ENCODE assay signal across 8 mouse cellular contexts in genomic region chr6:48504241-48504854, GRCm38 (mm10). TPM values are rescaled to one million over a fixed set of nuclear protein-coding genes. Genes with fewer than 3 reads are reported as not detected.
DNase-seq lines count a peak whose midpoint lies in the region; ATAC-seq and TF ChIP-seq lines count a peak whose summit lies in the region.

No protein-coding gene starts in this region.

- WGBS in bone marrow, adult 2 months, result under 1% methylated on average over 26 of the region's 26 CpGs
- WGBS in embryonic facial prominence, embryonic 15.5 days, result under 1% methylated on average over 26 of the region's 26 CpGs
- 2% methylated on average over 26 of the region's 26 CpGs for WGBS in limb, embryonic 13.5 days
- WGBS in midbrain, embryonic 15.5 days, result under 1% methylated on average over 26 of the region's 26 CpGs
- WGBS in spleen, adult 2 months, result 1% methylated on average over 26 of the region's 26 CpGs

- H3K4me2 ChIP-seq in embryonic facial prominence, embryonic 15.5 days (replicated peaks), result peak overlapping the region; percentile 80
- H3K4me2 ChIP-seq in limb, embryonic 13.5 days (replicated peaks), result peak overlapping the region; percentile 82
- peak overlapping the region; percentile 81 for H3K4me2 ChIP-seq in midbrain, embryonic 15.5 days

- peaks cover 7% of the 10 kb centered on the region; the same call in 1 of the 2 replicates for H3K36me3 ChIP-seq in embryonic facial prominence, embryonic 15.5 days
- H3K36me3 ChIP-seq in limb, embryonic 13.5 days, result peaks cover 10% of the 10 kb centered on the region; the same call in 1 of the 2 replicates
- H3K36me3 ChIP-seq in midbrain, embryonic 15.5 days (replicated peaks), result no peaks in the 10 kb centered on the region
- peaks cover 1% of the 10 kb centered on the region; the same call in 1 of the 2 replicates for H3K36me3 ChIP-seq in spleen, adult 2 months (ENCODE audit: control insufficient read depth, insufficient read depth, low read length)

- no peak for TF ChIP-seq CTCF in bone marrow, adult 2 months (IDR thresholded peaks at IDR 0.05; ENCODE audit: control insufficient read depth, insufficient read depth, low read length)
- TF ChIP-seq CTCF in spleen, adult 2 months (IDR thresholded peaks at IDR 0.05; ENCODE audit: extremely low read depth, insufficient read depth, insufficient read length, insufficient replicate concordance), result no peak

- H3K27me3 ChIP-seq in embryonic facial prominence, embryonic 15.5 days, result no peaks in the 10 kb centered on the region
- H3K27me3 ChIP-seq in limb, embryonic 13.5 days, result no peaks in the 10 kb centered on the region
- H3K27me3 ChIP-seq in midbrain, embryonic 15.5 days (replicated peaks), result no peaks in the 10 kb centered on the region
- no peaks in the 10 kb centered on the region for H3K27me3 ChIP-seq in spleen, adult 2 months (ENCODE audit: control insufficient read depth, insufficient read depth, low read length)

- 0 out of 2 replicates have a peak, but pooled peaks have one; percentile 26 for TF ChIP-seq POLR2A in bone marrow, adult 2 months (IDR thresholded peaks at IDR 0.05; ENCODE audit: borderline replicate concordance, control insufficient read depth, low read depth, low read length)
- TF ChIP-seq POLR2A in spleen, adult 2 months (IDR thresholded peaks at IDR 0.05; ENCODE audit: low read depth, low read length), result peak; percentile 3; the same call in 1 of the 2 replicates

- H3K4me3 ChIP-seq in bone marrow, adult 2 months (replicated peaks; ENCODE audit: control insufficient read depth, low read depth, low read length), result peak overlapping the region; percentile 70
- H3K4me3 ChIP-seq in embryonic facial prominence, embryonic 15.5 days (replicated peaks), result peak overlapping the region; percentile 79
- peak overlapping the region; percentile 57 for H3K4me3 ChIP-seq in limb, embryonic 13.5 days
- peak overlapping the region; percentile 58 for H3K4me3 ChIP-seq in midbrain, embryonic 15.5 days
- peak overlapping the region; percentile 77 for H3K4me3 ChIP-seq in spleen, adult 2 months (ENCODE audit: extremely low read depth, insufficient read depth, insufficient read length)

- no peak overlapping the region for H3K27ac ChIP-seq in bone marrow, adult 2 months (ENCODE audit: control insufficient read depth, insufficient read depth, low read depth, low read length, poor library complexity)
- peak overlapping the region; percentile 88 for H3K27ac ChIP-seq in embryonic facial prominence, embryonic 15.5 days (replicated peaks)
- H3K27ac ChIP-seq in limb, embryonic 13.5 days, result peak overlapping the region; percentile 63; the same call in 1 of the 2 replicates
- peak overlapping the region; percentile 69 for H3K27ac ChIP-seq in midbrain, embryonic 15.5 days
- H3K27ac ChIP-seq in spleen, adult 2 months (ENCODE audit: insufficient read depth, low read length), result no peak overlapping the region

- H3K9ac ChIP-seq in embryonic facial prominence, embryonic 15.5 days, result peak overlapping the region; percentile 64
- H3K9ac ChIP-seq in limb, embryonic 13.5 days, result peak overlapping the region; percentile 74
- H3K9ac ChIP-seq in midbrain, embryonic 15.5 days, result peak overlapping the region; percentile 57

- DNase-seq in 3T3-L1 (ENCODE audit: low read depth, low spot score), result peak; percentile 88
- DNase-seq in heart, adult 9 months (ENCODE audit: low spot score in 2 of 2), result peak; percentile 84 to 85
- peak; percentile 89 for DNase-seq in kidney, adult 9 months
- DNase-seq in spleen, adult 2 months (ENCODE audit: low read depth in 1 of 2, low spot score in 2 of 2), result peak; percentile 14 to 54

- H3K4me1 ChIP-seq in bone marrow, adult 2 months (ENCODE audit: control insufficient read depth, insufficient read depth, low read length), result no peaks in the 10 kb centered on the region; the same call in 1 of the 2 replicates
- peaks cover 12% of the 10 kb centered on the region; the same call in 1 of the 2 replicates for H3K4me1 ChIP-seq in embryonic facial prominence, embryonic 15.5 days
- H3K4me1 ChIP-seq in limb, embryonic 13.5 days, result peaks cover 9% of the 10 kb centered on the region; the same call in 1 of the 2 replicates
- peaks cover 8% of the 10 kb centered on the region for H3K4me1 ChIP-seq in midbrain, embryonic 15.5 days
- H3K4me1 ChIP-seq in spleen, adult 2 months (ENCODE audit: control insufficient read depth, insufficient read depth, insufficient read length), result no peaks in the 10 kb centered on the region; the same call in 1 of the 2 replicates

- no peaks in the 10 kb centered on the region for H3K9me3 ChIP-seq in embryonic facial prominence, embryonic 15.5 days (replicated peaks)
- no peaks in the 10 kb centered on the region for H3K9me3 ChIP-seq in limb, embryonic 13.5 days
- no peaks in the 10 kb centered on the region for H3K9me3 ChIP-seq in midbrain, embryonic 15.5 days

- peak; percentile 93 for ATAC-seq in embryonic facial prominence, embryonic 15.5 days (ENCODE audit: insufficient number of reproducible peaks, low FRiP score, low TSS enrichment, low read depth)
- ATAC-seq in limb, embryonic 13.5 days (ENCODE audit: low FRiP score, low read depth), result peak; percentile 96
- peak; percentile 98 for ATAC-seq in midbrain, embryonic 15.5 days (replicated peaks)

RNA-seq across cellular contexts. Expression of gene Atp6v0e2, which starts 33.1 kb away (rescaled TPM):
- 2.2 TPM in 1 of 2 replicates, not detected in the other for polyA plus RNA-seq in bone marrow, adult 2 months (2011; ENCODE audit: insufficient read depth, insufficient read length, low replicate concordance, missing spikeins)
- polyA plus RNA-seq in embryonic facial prominence, embryonic 15.5 days (2015; fragmentation: Nextera tagmentation; extraction: Ambion mirVana), result 21.9 and 25.7 TPM in 2 replicates
- 9.2 and 9.3 TPM in 2 replicates for polyA plus RNA-seq in limb, embryonic 13.5 days (2015; fragmentation: Nextera tagmentation; extraction: Ambion mirVana)
- 292 and 304 TPM in 2 replicates for polyA plus RNA-seq in midbrain, embryonic 15.5 days (2015; fragmentation: Nextera tagmentation; extraction: Ambion mirVana)
- 1.7 and 1.8 TPM in 2 replicates for polyA plus RNA-seq in spleen, adult 2 months (2012; rRNA removed)

RNA-seq across cellular contexts. Expression of gene Lrrc61, which starts 50.2 kb away (rescaled TPM):
- 2.2 and 4.9 TPM in 2 replicates for polyA plus RNA-seq in bone marrow, adult 2 months (2011; ENCODE audit: insufficient read depth, insufficient read length, low replicate concordance, missing spikeins)
- polyA plus RNA-seq in embryonic facial prominence, embryonic 15.5 days (2015; fragmentation: Nextera tagmentation; extraction: Ambion mirVana), result 11.8 and 13.7 TPM in 2 replicates
- polyA plus RNA-seq in limb, embryonic 13.5 days (2015; fragmentation: Nextera tagmentation; extraction: Ambion mirVana), result 6.9 and 11.6 TPM in 2 replicates
- polyA plus RNA-seq in midbrain, embryonic 15.5 days (2015; fragmentation: Nextera tagmentation; extraction: Ambion mirVana), result 27.9 and 28.5 TPM in 2 replicates
- 22.9 and 38.8 TPM in 2 replicates for polyA plus RNA-seq in spleen, adult 2 months (2012; rRNA removed)

RNA-seq across cellular contexts. Expression of gene Sspo, which starts 56.3 kb away (rescaled TPM):
- 0.25 and 0.27 TPM in 2 replicates for polyA plus RNA-seq in bone marrow, adult 2 months (2011; ENCODE audit: insufficient read depth, insufficient read length, low replicate concordance, missing spikeins)
- polyA plus RNA-seq in embryonic facial prominence, embryonic 15.5 days (2015; fragmentation: Nextera tagmentation; extraction: Ambion mirVana), result 0.25 and 0.51 TPM in 2 replicates
- 0.23 and 0.47 TPM in 2 replicates for polyA plus RNA-seq in limb, embryonic 13.5 days (2015; fragmentation: Nextera tagmentation; extraction: Ambion mirVana)
- polyA plus RNA-seq in midbrain, embryonic 15.5 days (2015; fragmentation: Nextera tagmentation; extraction: Ambion mirVana), result 0.40 and 0.46 TPM in 2 replicates
- 2.9 and 4.2 TPM in 2 replicates for polyA plus RNA-seq in spleen, adult 2 months (2012; rRNA removed)

RNA-seq across cellular contexts. Expression of gene Zfp467, which starts 58.7 kb away (rescaled TPM):
- 3.2 and 9.0 TPM in 2 replicates for polyA plus RNA-seq in bone marrow, adult 2 months (2011; ENCODE audit: insufficient read depth, insufficient read length, low replicate concordance, missing spikeins)
- polyA plus RNA-seq in embryonic facial prominence, embryonic 15.5 days (2015; fragmentation: Nextera tagmentation; extraction: Ambion mirVana), result 28.5 and 29.5 TPM in 2 replicates
- polyA plus RNA-seq in limb, embryonic 13.5 days (2015; fragmentation: Nextera tagmentation; extraction: Ambion mirVana), result 23.0 and 24.7 TPM in 2 replicates
- polyA plus RNA-seq in midbrain, embryonic 15.5 days (2015; fragmentation: Nextera tagmentation; extraction: Ambion mirVana), result 28.9 and 33.8 TPM in 2 replicates
- 14.9 and 16.1 TPM in 2 replicates for polyA plus RNA-seq in spleen, adult 2 months (2012; rRNA removed)

Comparison
In these comparisons a context has a peak if more than half of its experiments do, and no peak if none do; other contexts are left out.
1. DNase-seq: peak in every context shown above with its lines; median percentile 89 in kidney, adult 9 months; 88 in 3T3-L1; 84 in heart, adult 9 months; 34 in spleen, adult 2 months.
2. H3K27ac ChIP-seq: peak in embryonic facial prominence, embryonic 15.5 days (single experiment), limb, embryonic 13.5 days (single experiment) and midbrain, embryonic 15.5 days (single experiment); none in bone marrow, adult 2 months (single experiment) and spleen, adult 2 months (single experiment).
3. RNA of gene Atp6v0e2, which starts 33.1 kb away (polyA plus RNA-seq): 292 to 304 TPM in midbrain, embryonic 15.5 days; 21.9 to 25.7 TPM in embryonic facial prominence, embryonic 15.5 days, 9.2 to 9.3 TPM in limb, embryonic 13.5 days, 2.2 TPM in bone marrow, adult 2 months and 1.7 to 1.8 TPM in spleen, adult 2 months; every median in the first group is over 10 times any median in the second.
4. Peak in every context shown above with its lines, with median percentiles within 50 percentile points of each other: H3K4me3 ChIP-seq, ATAC-seq, H3K4me2 ChIP-seq and H3K9ac ChIP-seq.